Mouse (Mus musculus) ES-Bruce4 (cell line): ENCODE data around the gene Copz1. TPM values are rescaled to one million over a fixed set of nuclear protein-coding genes. Genes with fewer than 3 reads are reported as not detected.

ENCODE experiments used
- H3K27ac ChIP-seq: 2 replicates; pipeline ENCODE4 v1.5.1; 2012; ENCODE audit warnings: low read length, inconsistent platforms; ENCODE audit not compliant: insufficient read depth
- H3K27me3 ChIP-seq: 2 replicates; pipeline ENCODE4 v1.6.1; 2012; ENCODE audit warnings: mild to moderate bottlenecking, low read length, inconsistent platforms; ENCODE audit not compliant: control insufficient read depth, poor library complexity, insufficient read depth, severe bottlenecking
- H3K36me3 ChIP-seq: 2 replicates; pipeline ENCODE4 v1.6.1; 2012; ENCODE audit warnings: inconsistent platforms, mild to moderate bottlenecking, low read length, moderate library complexity; ENCODE audit not compliant: control insufficient read depth, poor library complexity, insufficient read depth, severe bottlenecking
- H3K4me1 ChIP-seq: one replicate; pipeline ENCODE4 v1.8.1; 2011; ENCODE audit warnings: low read length; ENCODE audit not compliant: control insufficient read depth, insufficient read depth
- H3K4me3 ChIP-seq: 2 replicates; pipeline ENCODE4 v1.5.1; 2011; ENCODE audit warnings: low read depth, mild to moderate bottlenecking, low read length
- H3K9ac ChIP-seq: 2 replicates; pipeline ENCODE4 v1.6.1; 2012; ENCODE audit warnings: low read depth, mild to moderate bottlenecking, inconsistent platforms; ENCODE audit not compliant: poor library complexity, severe bottlenecking
- H3K9me3 ChIP-seq: replicated peaks from 2 replicates; pipeline ENCODE4 v1.6.1; 2012; ENCODE audit warnings: mild to moderate bottlenecking, low read length, inconsistent platforms; ENCODE audit not compliant: control insufficient read depth, poor library complexity, insufficient read depth, severe bottlenecking
- CTCF ChIP-seq: IDR thresholded peaks from one replicate; pipeline ENCODE4 v1.8.1; 2011; ENCODE audit warnings: low read depth, low read length
- EP300 ChIP-seq: IDR thresholded peaks from 2 replicates; pipeline ENCODE4 v1.6.1; 2011; ENCODE audit warnings: low read depth, low read length; ENCODE audit not compliant: insufficient read depth
- POLR2A ChIP-seq: IDR thresholded peaks from one replicate; pipeline ENCODE4 v1.8.1; 2011; ENCODE audit warnings: low read length; ENCODE audit not compliant: insufficient read depth
- polyA plus RNA-seq: library from polyadenylated mRNA; stranded (reverse); fragments of >200 nt; gene quantifications from 2 replicates; pipeline ENCODE4 v1.2.4, GENCODE M21; 2011; ENCODE audit warnings: low read depth; ENCODE audit not compliant: missing spikeins, insufficient read depth, insufficient read length

Copz1 gene
- polyA plus RNA-seq, 1 experiment, result 140 TPM

GRCm38 (mm10) chr15:103303916-103304615 is 31.6 kb downstream of the Copz1 start:
- no peaks in the 10 kb centered on the region for H3K36me3 ChIP-seq
- H3K27me3 ChIP-seq, result no peaks in the 10 kb centered on the region
- no peak overlapping the region for H3K27ac ChIP-seq
- H3K9ac ChIP-seq, result peak overlapping the region; percentile 69; the same call in 1 of the 2 replicates
- no peaks in the 10 kb centered on the region for H3K9me3 ChIP-seq
- H3K4me1 ChIP-seq, result peaks cover 3% of the 10 kb centered on the region
- TF ChIP-seq EP300, result no peak
- TF ChIP-seq CTCF, result no peak
- TF ChIP-seq POLR2A, result no peak
- peak overlapping the region; percentile 64; the same call in 1 of the 2 replicates for H3K4me3 ChIP-seq

- Histone ChIP-seq H3K36me3 (no peaks in the 10 kb centered on the region), H3K27ac (no peak overlapping the region), H3K27me3 (no peaks in the 10 kb centered on the region), H3K9ac (peak overlapping the region; percentile 69), H3K9me3 (no peaks in the 10 kb centered on the region), H3K4me1 (peaks cover 3% of the 10 kb centered on the region), H3K4me3 (peak overlapping the region; percentile 64)
- no peak for TF ChIP-seq CTCF
- TF ChIP-seq EP300, result no peak
- no peak for TF ChIP-seq POLR2A
These were observed 32.1 kb downstream of the Copz1 start for GRCm38 (mm10) chr15:103304616-103304969.

- no peaks in the 10 kb centered on the region for H3K36me3 ChIP-seq
- H3K27ac ChIP-seq, result no peak overlapping the region
- H3K4me1 ChIP-seq, result peaks cover 3% of the 10 kb centered on the region
- peak overlapping the region; percentile 69 for H3K9ac ChIP-seq
- TF ChIP-seq EP300 (0 out of 2 replicates have a peak, but pooled peaks have one; percentile 39), CTCF (no peak)
- no peaks in the 10 kb centered on the region for H3K27me3 ChIP-seq
- H3K4me3 ChIP-seq, result peak overlapping the region; percentile 64
- no peaks in the 10 kb centered on the region for H3K9me3 ChIP-seq
These were observed 32.7 kb downstream of the Copz1 start for GRCm38 (mm10) chr15:103305070-103305678.

DNA sequence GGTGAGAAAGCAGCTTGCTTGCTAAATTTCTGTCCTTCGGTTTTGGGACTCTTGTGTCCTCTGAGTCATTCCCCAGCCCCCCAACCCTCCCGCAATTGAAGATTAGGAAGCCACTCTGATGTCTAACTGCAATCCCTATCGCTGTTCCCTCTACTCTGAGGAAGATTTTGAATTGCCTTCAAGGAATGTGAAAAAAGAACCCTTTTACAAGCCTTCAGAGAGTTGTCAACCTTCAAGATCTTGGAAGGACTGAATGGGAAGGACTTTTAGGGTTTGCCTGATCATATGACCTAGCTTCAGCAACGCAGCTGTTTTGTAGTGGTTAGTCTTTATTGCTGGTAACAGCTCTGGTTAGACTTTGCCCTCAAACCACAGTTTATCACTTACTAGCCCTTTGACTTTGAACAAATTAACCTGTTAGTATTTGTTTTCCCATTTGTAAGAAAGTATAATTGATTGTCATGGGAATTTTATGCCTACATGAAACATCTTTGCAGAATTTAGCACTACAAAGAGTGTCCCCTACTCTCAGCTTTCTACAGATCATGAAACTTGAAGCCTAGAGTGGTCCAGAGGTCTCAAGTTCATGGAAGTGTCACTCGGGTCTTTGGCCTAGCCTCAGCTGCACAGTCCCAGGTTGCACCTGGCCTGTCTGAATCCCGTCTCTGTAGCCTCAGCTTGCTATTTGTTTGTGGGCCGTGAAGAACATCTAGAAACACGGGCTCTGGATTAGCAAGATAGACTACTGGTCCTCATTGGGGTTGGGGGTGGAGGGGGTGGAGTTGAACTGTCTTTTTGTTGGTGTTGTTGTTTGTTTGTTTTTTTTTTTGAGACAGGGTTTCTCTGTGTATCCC is 33.5 kb downstream of the Copz1 start:
- H3K36me3 ChIP-seq, result no peaks in the 10 kb centered on the region
- peak overlapping the region; percentile 64; the same call in 1 of the 2 replicates for H3K4me3 ChIP-seq
- TF ChIP-seq EP300 (no peak), CTCF (no peak), POLR2A (no peak)
- peaks cover 1% of the 10 kb centered on the region for H3K4me1 ChIP-seq
- peak overlapping the region; percentile 36; the same call in 1 of the 2 replicates for H3K9ac ChIP-seq
- H3K9me3 ChIP-seq, result no peaks in the 10 kb centered on the region
- no peak overlapping the region for H3K27ac ChIP-seq
- H3K27me3 ChIP-seq, result no peaks in the 10 kb centered on the region

DNA sequence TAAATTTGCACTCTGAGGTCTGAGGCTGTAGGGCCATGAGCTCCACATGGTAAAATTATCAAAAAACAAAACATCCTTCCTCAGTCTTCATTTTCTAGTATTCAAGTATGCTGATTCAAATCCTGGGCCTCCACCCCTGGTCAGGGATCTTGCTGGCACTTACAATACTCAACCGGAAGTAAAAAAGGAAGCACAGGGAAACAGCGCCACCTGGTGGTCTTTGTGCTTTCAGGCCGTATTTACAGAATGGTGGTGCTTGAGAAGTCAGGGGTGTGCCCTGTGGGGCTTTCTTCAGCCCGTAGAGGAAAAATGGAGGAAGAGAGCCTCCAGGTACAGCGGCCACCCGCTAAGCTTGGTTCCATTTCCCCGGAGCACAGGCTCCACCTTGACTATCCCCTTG is 34.6 kb downstream of the Copz1 start:
- no peak overlapping the region for H3K4me3 ChIP-seq
- H3K27ac ChIP-seq, result no peak overlapping the region

More for the DNA sequence above, 34.6 kb downstream of the Copz1 start:
- Histone ChIP-seq H3K4me1 (peaks cover 1% of the 10 kb centered on the region), H3K9me3 (no peaks in the 10 kb centered on the region), H3K9ac (no peak overlapping the region), H3K27me3 (no peaks in the 10 kb centered on the region), H3K36me3 (no peaks in the 10 kb centered on the region)
- TF ChIP-seq CTCF (peak; percentile 71), EP300 (no peak), POLR2A (no peak)
